Mouse (Mus musculus): ENCODE data around the gene Gm17349.
A peak's percentile ranks its signal among the peaks of the same experiment; 100 is the strongest.

Gm17349 gene

GRCm38 (mm10) chr15:99661121-99661830, 44.0 kb downstream of the Gm17349 start:
- DNase-seq = peak; percentile 72 to 77

- DNase-seq = no peak
These were observed 46.9 kb downstream of the Gm17349 start for GRCm38 (mm10) chr15:99658437-99658836.

- no peak for DNase-seq
These were observed 49.3 kb downstream of the Gm17349 start for GRCm38 (mm10) chr15:99655956-99656355.

DNA sequence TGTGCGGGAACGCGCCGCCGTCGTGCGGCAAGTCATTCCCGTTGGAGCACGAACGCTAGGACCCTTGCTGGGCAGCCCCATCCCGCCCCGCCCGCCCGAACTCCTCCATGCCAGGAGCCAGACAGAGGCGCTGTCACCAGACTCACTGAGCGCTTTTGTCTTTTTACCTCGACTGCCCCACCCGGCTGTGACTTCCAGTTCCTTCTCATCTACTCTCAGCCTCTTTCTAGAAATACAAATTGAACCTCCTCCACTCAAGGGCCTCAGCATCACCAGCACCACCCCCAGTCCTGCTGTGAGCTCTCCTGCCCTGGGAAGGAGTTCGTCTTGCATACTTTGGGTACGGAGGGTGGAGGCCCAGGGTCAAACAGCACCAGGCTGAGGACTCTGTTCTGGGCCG, 51.4 kb downstream of the Gm17349 start:
- DNase-seq = no peak

DNA sequence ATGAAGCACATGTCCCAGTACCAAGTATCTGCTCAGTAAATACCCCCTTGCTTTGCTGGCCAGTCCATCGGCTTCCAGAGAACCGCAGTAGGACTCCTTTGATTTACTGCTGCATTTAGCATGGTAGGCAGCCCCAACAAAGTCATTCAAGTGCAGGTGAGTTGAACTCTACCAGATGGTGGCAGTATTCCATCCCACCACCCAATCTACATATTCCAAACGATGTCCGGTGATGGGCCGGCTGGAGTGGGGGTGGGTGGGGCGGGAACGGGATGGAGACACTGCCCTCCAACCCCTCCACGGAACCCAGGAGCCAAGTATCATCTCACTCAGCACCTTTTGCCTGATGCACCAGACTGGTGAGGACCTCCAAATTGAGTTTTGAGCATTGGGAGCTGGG, 52.0 kb downstream of the Gm17349 start:
- no peak for DNase-seq
